Mouse (Mus musculus) erythroblast, embryonic 14.5 days (primary cell): Measurements from ENCODE around the gene Hist1h3d.
"Not testable (repeated sequence)": the region's sequence is repeated elsewhere in the genome, so short reads cannot be mapped to it uniquely, and the experiment has no call there.

ENCODE experiments used
- GATA1 ChIP-seq: IDR thresholded peaks from 2 replicates; pipeline ENCODE4 v1.6.1; 2012; ENCODE audit warnings: low read length, inconsistent platforms, mixed read lengths
- TAL1 ChIP-seq: IDR thresholded peaks from 3 replicates; pipeline ENCODE4 v1.6.1; 2012; ENCODE audit warnings: low read length, inconsistent platforms, mixed read lengths

DNA sequence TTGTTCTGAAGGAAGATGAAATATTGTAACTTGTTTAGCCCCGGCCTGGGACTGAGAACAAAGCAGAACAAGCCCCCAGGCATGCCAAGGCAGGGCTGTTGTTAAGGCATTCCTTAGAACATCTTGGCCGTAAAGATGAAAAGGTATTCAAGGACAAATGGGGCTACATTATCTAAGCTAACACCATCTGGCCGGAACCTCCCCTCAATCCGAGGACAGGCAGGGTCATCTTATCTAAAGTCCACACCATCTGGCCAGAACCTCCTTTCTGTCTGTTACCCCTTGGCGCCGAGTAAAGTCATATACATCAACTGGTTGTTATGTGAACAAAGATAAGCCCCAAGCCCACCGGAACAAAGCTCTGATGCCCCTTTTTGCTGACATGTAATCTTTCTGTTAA, 16.3 kb downstream of the Hist1h3d start:
- TF ChIP-seq TAL1, GATA1: not testable (repeated sequence)
